Mouse (Mus musculus) neural tube, embryonic 11.5 days (tissue): ENCODE data around the gene Lrrc20. TPM values are rescaled to one million over a fixed set of nuclear protein-coding genes. Genes with fewer than 3 reads are reported as not detected.
"Not testable (repeated sequence)": the region's sequence is repeated elsewhere in the genome, so short reads cannot be mapped to it uniquely, and the experiment has no call there.

Experiments
- ATAC-seq: fragments of 200-750 bp; cut with Nextera tagmentation; 2 replicates; pipeline ENCODE4 v1.8.0; 2017; ENCODE audit warnings: moderate number of reproducible peaks, mild to moderate bottlenecking, moderate TSS enrichment, moderate library complexity; ENCODE audit not compliant: insufficient read depth, low FRiP score, low TSS enrichment
- DNase-seq: peaks from one replicate; pipeline ENCODE4 v3.0.0-alpha.2; 2015; ENCODE audit warnings: low spot score
- H3K27ac ChIP-seq: fragments of 300-500 bp; sonication (generic); 2 replicates; pipeline ENCODE4 v1.5.1; 2014; ENCODE audit warnings: low read depth, mild to moderate bottlenecking, low read length
- H3K27me3 ChIP-seq: fragments of 300-500 bp; sonication (generic); 2 replicates; pipeline ENCODE4 v1.6.1; 2014; ENCODE audit warnings: mild to moderate bottlenecking, low read length, mixed read lengths; ENCODE audit not compliant: control insufficient read depth, insufficient read depth
- H3K36me3 ChIP-seq: fragments of 300-500 bp; sonication (generic); 2 replicates; pipeline ENCODE4 v1.6.1; 2014; ENCODE audit warnings: mild to moderate bottlenecking, low read length, moderate library complexity, mixed read lengths; ENCODE audit not compliant: control insufficient read depth, insufficient read depth
- H3K4me1 ChIP-seq: fragments of 300-500 bp; sonication (generic); 2 replicates; pipeline ENCODE4 v1.6.1; 2014; ENCODE audit warnings: low read length, mixed read lengths; ENCODE audit not compliant: control insufficient read depth, insufficient read depth
- H3K4me2 ChIP-seq: fragments of 300-500 bp; sonication (generic); 2 replicates; pipeline ENCODE4 v1.6.1; 2014; ENCODE audit warnings: low read depth, mild to moderate bottlenecking, moderate library complexity
- H3K4me3 ChIP-seq: fragments of 300-500 bp; sonication (generic); 2 replicates; pipeline ENCODE4 v1.5.1; 2014; ENCODE audit warnings: low read depth, low read length
- H3K9ac ChIP-seq: fragments of 300-500 bp; sonication (generic); 2 replicates; pipeline ENCODE4 v1.6.1; 2014; ENCODE audit warnings: mild to moderate bottlenecking, low read length
- H3K9me3 ChIP-seq: fragments of 300-500 bp; sonication (generic); 2 replicates; pipeline ENCODE4 v1.6.1; 2016; ENCODE audit warnings: low read length; ENCODE audit not compliant: control insufficient read depth
- WGBS: fragments of 180-500 bp; shearing (Covaris S2); extraction: QIAGEN DNeasy Blood & Tissue Kit; methylation state at CpG from one replicate; pipeline ENCODE4 v1.1.7; 2014; 5-methylcytosine and 5-hydroxymethylcytosine counted together
- polyA plus RNA-seq: library from polyadenylated mRNA; unstranded; fragments of >200 nt; fragmentation: Nextera tagmentation; extraction: Ambion mirVana; gene quantifications from 2 replicates; pipeline ENCODE4 v1.2.1, GENCODE M21; 2014

Gene Lrrc20
- polyA plus RNA-seq, 1 experiment from 2014 or later: 10.3 TPM

DNA sequence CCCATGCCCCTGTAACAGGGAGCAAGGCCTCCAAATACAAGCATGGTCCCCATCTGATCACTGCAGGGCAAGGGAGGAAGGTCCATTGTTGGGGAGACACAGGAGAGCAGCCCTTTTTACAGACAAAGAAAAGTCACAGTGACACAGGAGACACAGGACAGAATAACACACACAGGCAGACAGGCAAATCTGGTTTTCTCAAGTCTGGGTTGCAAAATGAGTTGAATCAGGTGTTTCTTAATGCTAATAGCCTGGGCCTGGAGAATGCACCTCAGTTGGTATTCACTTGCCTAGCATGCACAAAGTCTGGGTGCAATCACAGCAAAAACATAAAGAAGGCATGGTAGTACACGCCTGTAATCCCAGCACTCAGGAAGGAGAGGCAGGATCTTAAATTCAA, 31.7 kb upstream of the Lrrc20 start:
- no peak overlapping the region for H3K4me3 ChIP-seq
- H3K27ac ChIP-seq: no peak overlapping the region
- H3K27me3 ChIP-seq: no peaks in the 10 kb centered on the region
- no peak overlapping the region for H3K9ac ChIP-seq
- H3K4me1 ChIP-seq: no peaks in the 10 kb centered on the region
- DNase-seq (no peak), ATAC-seq (no peak)
- no peak overlapping the region for H3K4me2 ChIP-seq
- H3K9me3 ChIP-seq: no peaks in the 10 kb centered on the region
- H3K36me3 ChIP-seq: no peaks in the 10 kb centered on the region
- 75% methylated on average over 1 of the region's 1 CpGs for WGBS

DNA sequence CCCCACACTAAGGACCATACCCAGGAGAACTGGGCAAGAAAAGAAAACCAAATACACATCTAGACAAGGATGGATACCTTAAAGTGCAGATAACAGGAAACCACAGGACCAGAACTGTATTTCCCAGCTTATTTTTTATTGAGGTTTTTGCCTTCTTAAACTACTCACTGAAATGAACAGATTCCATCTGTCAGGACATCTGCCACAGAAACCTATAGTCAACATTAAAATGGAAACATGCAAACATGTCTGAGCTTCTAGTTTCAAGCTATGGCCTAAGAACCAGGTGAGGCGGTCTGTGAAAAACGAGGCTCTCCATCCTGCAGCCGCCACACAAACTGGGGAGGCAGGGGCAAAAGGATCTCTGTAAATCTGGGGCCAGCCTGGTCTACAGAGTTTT, 30.6 kb upstream of the Lrrc20 start:
- H3K9ac ChIP-seq: no peak overlapping the region
- H3K27me3 ChIP-seq: no peaks in the 10 kb centered on the region
- H3K36me3 ChIP-seq: no peaks in the 10 kb centered on the region
- no peak overlapping the region for H3K27ac ChIP-seq
- DNase-seq (no peak), ATAC-seq (no peak)
- no peaks in the 10 kb centered on the region for H3K9me3 ChIP-seq
- no peaks in the 10 kb centered on the region for H3K4me1 ChIP-seq
- H3K4me2 ChIP-seq: no peak overlapping the region
- WGBS: 86% methylated on average over 3 of the region's 3 CpGs
- no peak overlapping the region for H3K4me3 ChIP-seq

DNA sequence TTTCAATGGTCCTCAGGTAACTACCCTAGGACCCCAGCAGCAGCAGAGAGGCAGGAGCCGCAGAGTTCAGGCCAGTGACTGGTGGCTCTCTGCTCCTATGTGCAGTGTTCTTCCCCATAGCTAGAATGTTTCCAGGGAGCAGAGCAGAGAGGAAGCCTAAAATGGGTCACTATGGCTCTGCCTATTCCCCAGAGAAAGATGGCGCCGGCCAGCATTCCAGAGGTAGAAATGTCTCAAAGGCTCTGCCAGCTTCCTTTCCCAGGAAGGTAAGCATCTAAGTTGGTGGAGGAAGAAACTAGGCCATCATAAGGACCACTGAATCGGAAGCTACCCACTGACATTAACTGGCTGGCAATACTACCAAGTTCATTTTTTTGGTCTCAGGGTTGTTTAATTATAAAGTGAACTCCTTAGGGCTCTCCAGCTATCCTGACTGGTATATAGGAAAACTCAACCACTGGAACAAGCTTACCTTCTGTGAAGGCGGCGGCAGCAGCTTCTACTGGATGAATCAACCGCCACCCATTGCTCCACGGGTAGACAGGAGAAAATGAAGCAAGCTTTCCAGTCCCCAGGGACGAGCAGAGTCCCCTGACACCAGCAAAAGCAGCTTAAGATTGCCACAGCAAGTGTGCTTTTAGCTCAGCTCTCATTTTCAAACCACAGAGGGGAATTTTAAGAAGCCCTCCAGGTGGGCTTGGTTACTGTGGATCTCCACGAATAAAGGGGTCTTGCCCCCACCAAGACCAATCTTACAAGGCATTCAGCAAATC, 27.8 kb upstream of the Lrrc20 start:
- Histone ChIP-seq H3K4me3 (no peak overlapping the region), H3K36me3 (no peaks in the 10 kb centered on the region), H3K4me2 (no peak overlapping the region), H3K9ac (no peak overlapping the region), H3K27me3 (no peaks in the 10 kb centered on the region), H3K4me1 (peaks cover 5% of the 10 kb centered on the region), H3K9me3 (no peaks in the 10 kb centered on the region), H3K27ac (no peak overlapping the region)
- ATAC-seq (no peak), DNase-seq (no peak)
- 89% methylated on average over 10 of the region's 10 CpGs for WGBS

DNA sequence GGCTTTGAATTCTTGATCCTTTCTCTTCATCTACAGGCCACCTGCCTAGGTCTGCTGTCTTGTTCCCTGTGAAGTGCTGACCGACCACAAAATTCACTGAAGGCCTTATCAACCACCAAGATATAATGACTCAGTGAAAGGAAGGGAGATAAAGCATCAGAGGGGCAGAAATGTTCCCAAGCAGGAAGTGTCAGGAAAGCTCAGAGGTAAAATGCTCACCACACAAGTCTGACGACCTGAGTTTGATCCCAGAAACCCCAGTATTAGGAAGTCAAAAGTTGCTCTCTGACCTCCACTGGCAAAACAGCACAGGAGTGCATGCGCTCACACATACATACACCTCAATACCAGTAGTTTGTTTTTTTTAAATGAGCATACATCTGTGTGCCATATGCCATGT, 26.8 kb upstream of the Lrrc20 start:
- no peaks in the 10 kb centered on the region for H3K9me3 ChIP-seq
- H3K27me3 ChIP-seq: no peaks in the 10 kb centered on the region
- H3K4me2 ChIP-seq: no peak overlapping the region
- no peaks in the 10 kb centered on the region for H3K36me3 ChIP-seq
- H3K27ac ChIP-seq: no peak overlapping the region
- DNase-seq (no peak), ATAC-seq (no peak)
- H3K4me1 ChIP-seq: peaks cover 5% of the 10 kb centered on the region
- no peak overlapping the region for H3K9ac ChIP-seq
- no peak overlapping the region for H3K4me3 ChIP-seq
- 79% methylated on average over 3 of the region's 3 CpGs for WGBS

DNA sequence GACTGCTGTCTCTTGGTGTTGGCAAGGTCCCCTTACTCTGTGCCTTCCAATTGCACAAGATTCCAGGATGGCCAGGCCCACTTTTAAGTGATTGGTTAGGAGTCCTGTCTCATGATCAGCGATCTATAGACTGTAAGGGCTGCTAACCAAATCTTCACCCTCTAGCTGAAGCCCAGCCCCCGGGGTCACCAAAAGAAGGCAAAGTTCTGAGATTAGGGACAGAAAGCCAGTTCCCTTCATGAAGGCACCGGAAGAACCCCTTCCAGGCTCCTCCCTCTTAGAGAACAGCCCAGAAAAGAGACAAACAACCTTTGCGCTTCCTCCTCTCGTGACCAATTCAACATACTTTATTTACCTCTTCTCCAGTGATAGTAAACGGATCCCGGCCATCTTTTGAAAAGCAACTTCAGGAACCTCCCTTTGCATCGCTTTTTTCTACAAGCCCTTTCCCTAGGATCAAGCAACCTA, 24.1 kb upstream of the Lrrc20 start:
- Histone ChIP-seq H3K4me2 (peak overlapping the region; percentile 69), H3K9me3 (no peaks in the 10 kb centered on the region), H3K36me3 (no peaks in the 10 kb centered on the region), H3K27me3 (no peaks in the 10 kb centered on the region), H3K4me1 (peaks cover 5% of the 10 kb centered on the region), H3K27ac (no peak overlapping the region), H3K4me3 (peak overlapping the region; percentile 93), H3K9ac (peak overlapping the region; percentile 91)
- ATAC-seq (no peak), DNase-seq (peak; percentile 21)
- WGBS: 12% methylated on average over 8 of the region's 8 CpGs

DNA sequence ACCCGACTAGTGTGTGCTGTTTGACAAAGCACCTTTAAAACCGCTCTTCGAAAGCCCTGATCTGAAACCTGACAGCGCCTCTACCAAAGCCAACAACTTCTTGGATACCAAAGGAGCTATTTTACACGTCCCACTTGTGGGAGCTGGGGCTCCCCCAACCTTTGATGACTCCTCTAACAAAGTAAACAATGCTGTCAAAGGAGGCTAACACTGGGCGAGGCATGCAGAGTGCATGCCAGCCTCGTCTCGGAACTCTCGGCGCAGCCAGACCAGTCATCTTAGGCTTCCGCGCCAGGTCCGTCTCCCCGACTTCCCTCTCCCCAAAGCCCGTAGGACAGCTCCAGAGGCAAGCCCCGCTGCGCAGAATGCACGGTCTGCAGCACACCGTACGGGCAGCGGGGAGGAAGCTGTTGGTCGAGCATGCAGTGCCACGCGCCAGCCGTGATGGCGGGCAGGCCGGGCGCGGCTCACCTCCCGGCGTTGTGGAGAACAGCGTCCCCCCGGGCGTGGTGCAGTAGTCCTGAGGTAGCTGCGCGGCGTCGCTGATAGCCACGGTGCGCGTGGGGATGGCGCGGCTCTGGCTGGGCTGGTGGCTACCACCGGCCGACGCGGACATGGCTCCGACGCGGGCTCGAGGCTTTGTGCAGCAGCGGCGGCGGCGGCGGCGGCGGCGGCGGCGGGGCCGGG, 23.5 kb upstream of the Lrrc20 start:
- H3K4me1 ChIP-seq: peaks cover 5% of the 10 kb centered on the region
- under 1% methylated on average over 52 of the region's 62 CpGs for WGBS
- H3K4me3 ChIP-seq: peak overlapping the region; percentile 93
- H3K27ac ChIP-seq: peak overlapping the region; percentile 51; the same call in 1 of the 2 replicates
- peak overlapping the region; percentile 91 for H3K9ac ChIP-seq
- no peaks in the 10 kb centered on the region for H3K9me3 ChIP-seq
- H3K36me3 ChIP-seq: no peaks in the 10 kb centered on the region
- H3K27me3 ChIP-seq: no peaks in the 10 kb centered on the region
- peak overlapping the region; percentile 69 for H3K4me2 ChIP-seq
- ATAC-seq: peak; percentile 62
- DNase-seq: peak; percentile 48

DNA sequence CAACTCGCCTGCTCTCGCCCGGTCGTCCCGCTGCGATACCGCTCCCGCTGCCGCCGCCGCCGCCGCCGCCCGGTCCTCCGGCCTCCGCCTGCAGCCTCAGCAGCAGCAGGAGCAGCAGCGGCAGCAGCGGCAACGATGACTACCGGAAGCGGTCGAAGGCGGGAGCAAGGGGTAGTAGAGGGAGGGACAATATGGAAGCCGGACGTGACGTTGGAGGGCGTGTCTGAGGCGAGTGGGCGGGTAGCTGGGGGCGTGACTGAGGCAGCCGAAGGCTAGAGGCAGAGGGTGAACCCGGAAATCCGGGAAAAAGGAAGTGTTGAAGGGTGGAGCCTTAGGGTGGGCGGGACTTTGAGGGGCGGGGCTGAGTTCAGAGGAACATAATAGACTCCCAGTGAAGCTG, 23.0 kb upstream of the Lrrc20 start, which contains the start of gene Eif4ebp2:
TSS of gene Eif4ebp2 (minus strand) at position 17 of the 400 bp plus-strand sequence.
- no peaks in the 10 kb centered on the region for H3K27me3 ChIP-seq
- peaks cover 5% of the 10 kb centered on the region for H3K4me1 ChIP-seq
- DNase-seq (peak; percentile 99), ATAC-seq (peak; percentile 99)
- WGBS: 0% methylated on average over 34 of the region's 36 CpGs
- H3K9ac ChIP-seq: peak within 1 kb of the TSS; percentile 91
- no peaks in the 10 kb centered on the region for H3K9me3 ChIP-seq
- peak within 1 kb of the TSS; percentile 69 for H3K4me2 ChIP-seq
- no peaks in the 10 kb centered on the region for H3K36me3 ChIP-seq
- H3K27ac ChIP-seq: peak within 1 kb of the TSS; percentile 51; the same call in 1 of the 2 replicates
- peak within 1 kb of the TSS; percentile 93 for H3K4me3 ChIP-seq

DNA sequence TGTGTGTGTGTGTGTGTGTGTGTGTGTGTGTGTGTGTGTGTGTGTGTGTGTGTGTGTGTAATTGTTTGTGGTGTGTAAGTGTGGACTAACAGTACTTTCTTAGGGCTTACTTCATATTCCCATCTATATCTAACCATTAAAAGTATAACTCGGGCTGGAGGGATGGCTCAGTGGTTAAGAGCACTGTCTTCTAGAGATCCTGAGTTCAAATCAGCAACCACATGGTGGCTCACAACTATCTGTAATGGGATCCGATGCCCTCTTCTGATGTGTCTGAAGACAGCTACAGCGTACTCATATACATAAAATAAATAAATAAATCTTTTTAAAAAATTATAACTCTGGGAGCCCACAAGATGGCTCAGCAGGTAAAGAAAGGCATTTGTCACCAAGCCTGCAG, 22.4 kb upstream of the Lrrc20 start:
- not testable (repeated sequence) for H3K4me2 ChIP-seq, H3K27ac ChIP-seq, H3K9ac ChIP-seq, H3K27me3 ChIP-seq, DNase-seq, H3K4me1 ChIP-seq, ATAC-seq, H3K36me3 ChIP-seq, H3K9me3 ChIP-seq, H3K4me3 ChIP-seq
- 67% methylated on average over 3 of the region's 3 CpGs for WGBS
